Mouse (Mus musculus) cerebellum, adult 9-10 months (tissue): ENCODE data around the gene Zcchc4.
"Not testable (repeated sequence)": the region's sequence is repeated elsewhere in the genome, so short reads cannot be mapped to it uniquely, and the experiment has no call there.

Experiments
- DNase-seq: peaks from one replicate; pipeline ENCODE4 v3.0.0; 2022

Zcchc4 gene

GRCm38 (mm10) chr5:52775237-52775636 is at the start of gene Zcchc4:
Gene Zcchc4 (plus strand): TSS chr5:52775409.
- no peak for DNase-seq

DNA sequence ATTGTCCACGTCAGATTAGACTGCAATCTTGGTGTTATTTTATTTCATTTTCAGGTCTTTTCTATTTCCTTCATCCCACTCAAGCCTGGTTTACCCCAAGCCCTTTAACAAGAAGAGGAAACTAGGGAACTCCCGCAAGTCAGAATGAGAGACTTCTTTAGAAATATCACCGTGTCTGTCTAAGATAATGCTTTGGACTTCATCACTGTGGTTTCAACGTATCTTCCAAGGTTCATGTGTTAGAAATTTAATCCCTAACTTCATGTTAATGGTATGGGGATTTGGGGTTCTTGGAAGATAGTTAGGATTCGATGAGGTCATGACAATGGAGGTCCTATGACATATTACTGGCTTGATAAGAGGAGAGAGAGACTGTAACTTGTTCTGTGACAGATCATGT is 47.5 kb upstream of the Zcchc4 start:
- DNase-seq: no peak

DNA sequence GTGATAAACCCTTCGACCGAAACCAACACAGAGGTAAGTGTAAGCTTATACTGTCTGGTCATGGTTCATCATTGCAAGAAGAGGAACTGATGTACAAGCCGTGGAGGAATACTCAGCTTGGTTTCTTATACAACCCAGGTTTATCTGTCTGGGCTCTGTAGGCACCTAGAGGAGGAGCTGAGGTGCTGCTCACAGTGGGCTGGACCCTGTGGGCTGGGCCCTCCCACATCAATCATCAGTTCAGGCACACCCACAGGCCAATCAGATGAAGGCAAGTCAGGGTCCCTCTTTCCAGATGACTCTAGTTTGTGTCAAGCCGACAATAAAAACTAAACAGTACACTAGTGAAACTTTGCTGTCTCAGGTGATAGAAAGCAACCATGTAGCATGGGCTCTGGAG is 42.4 kb upstream of the Zcchc4 start:
- no peak for DNase-seq

- no peak for DNase-seq
Measured at GRCm38 (mm10) chr5:52736046-52736445, 39.2 kb upstream of the Zcchc4 start.

DNA sequence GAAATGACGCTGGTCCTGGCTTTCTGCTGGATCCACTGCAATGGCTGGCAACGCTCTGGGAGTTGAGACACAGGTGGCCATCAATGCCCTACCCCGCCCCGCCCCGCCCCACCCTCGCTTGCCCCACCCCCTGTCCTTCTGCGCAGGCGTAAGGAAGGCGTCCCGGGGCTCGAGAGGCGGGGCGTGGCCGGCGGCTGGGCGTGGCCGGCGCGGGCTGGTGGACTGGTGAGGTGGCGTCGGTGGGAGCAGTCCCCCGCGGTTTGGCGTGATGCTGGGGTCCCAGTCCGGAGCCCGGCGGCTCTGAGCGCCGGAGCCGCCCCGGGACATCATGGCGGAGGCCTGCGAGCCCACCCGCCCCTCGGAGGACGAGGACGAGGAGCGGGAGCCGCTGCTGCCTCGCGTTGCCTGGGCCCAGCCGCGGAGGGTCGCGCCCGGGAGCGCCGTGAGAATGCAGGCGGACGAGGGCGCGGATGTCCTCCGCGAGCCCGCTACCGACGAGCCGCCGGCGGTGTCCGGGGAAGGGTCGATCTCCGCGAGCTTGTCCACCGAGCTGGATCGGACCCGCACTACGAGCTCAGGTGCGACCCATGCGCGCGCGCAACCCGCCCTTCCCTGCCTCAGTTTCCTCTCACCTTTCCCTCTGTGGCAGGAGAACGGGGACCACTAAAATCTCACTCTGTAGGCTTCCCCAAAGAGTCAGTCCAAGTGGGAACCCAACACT is 33.7 kb upstream of the Zcchc4 start, which contains the start of gene Pi4k2b:
Pi4k2b (plus strand) TSS at position 184 of the 721 bp plus-strand sequence.
- peak; percentile 12 for DNase-seq

DNA sequence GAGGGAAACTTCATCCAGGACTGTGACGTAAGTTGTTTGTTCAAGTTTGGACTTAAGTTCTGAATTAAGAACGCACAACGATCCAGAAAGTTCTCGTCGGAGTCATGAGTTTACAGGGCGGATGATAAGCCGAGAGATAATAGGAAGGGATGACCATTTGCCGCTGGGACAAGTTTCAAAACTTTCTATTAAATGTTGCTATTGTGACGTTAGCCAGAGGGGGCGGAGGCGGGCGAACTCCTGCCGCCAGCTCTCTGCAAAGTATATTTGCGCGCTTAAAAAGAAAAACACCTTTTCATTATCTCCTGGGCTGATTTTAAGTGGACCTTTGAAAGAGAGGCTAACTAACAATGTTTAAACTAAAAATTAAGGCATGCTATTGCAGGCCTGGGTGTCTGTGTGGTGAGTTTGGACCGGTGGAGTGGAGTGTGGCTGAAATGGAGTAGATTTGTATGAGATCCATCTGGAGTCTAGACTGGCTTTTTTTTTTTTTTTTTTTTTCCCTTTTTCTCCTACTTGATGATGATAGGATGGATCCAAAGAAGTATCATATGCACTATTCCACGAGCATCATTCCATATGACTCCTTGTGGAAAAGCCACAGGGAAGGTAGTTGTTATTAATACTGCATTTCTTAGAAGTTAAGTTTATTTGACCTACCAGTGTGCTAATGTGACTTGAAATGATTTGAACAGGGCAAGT is 32.9 kb upstream of the Zcchc4 start:
- DNase-seq: peak; percentile 3

GRCm38 (mm10) chr5:52743231-52743630 is 32.0 kb upstream of the Zcchc4 start:
- no peak for DNase-seq

GRCm38 (mm10) chr5:52746920-52747319 is 28.3 kb upstream of the Zcchc4 start:
- no peak for DNase-seq

DNA sequence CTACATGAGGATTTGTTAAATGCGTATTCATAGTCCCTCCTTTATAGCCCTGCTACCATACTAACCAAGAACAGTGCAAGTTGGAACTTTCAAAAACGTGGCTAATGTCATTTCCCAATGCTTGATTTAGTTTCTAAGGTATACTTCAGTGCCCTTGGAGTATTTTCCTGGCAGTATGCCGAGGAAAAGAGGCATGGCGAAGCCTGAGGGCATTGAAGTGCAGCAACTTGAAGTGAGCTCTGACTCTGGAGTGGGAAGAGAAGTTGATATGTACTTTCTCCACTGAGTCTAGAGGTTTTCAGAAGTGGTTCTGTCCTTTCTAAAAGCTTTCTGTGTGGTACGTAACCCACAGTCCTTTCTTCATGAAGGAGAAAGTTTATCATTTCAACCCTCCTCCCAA is 26.5 kb upstream of the Zcchc4 start:
- DNase-seq: no peak

DNA sequence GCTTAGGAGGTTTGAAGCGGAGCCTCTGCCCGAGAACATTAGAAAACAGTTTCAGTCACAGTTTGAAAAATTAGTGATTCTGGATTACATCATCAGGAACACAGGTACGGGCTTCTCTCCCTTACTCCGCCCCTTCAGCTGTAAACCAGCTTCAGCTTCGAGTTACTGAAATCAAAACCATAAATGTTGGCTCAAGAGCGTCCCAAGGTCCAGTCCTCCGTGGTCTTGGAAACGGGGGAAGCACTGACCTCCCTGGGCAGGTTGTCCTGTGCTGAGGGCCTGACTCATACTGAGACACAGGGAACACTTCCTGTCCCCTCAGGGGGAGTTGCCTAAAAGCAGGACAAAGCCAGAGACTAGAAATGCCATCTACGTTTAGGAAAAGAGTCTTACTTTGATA is 22.1 kb upstream of the Zcchc4 start:
- no peak for DNase-seq

DNA sequence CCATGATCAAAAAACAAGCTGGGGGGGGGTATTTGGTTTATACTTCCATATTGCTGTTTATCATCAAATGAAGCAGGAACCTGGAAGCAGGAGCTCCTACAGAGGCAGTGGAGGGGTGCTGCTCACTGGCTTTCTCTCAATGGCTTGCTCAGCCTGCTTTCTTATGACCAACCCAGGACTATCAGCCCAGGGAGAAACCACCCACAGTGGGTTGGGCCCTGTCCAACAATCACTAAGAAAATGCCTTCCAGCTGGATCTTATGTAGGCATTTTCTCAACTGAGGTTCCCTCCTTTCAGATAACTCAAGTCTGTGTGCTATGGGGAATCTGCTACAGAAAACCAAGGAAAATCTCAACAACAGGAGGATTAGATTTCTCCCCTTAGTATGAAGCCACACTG is 21.0 kb upstream of the Zcchc4 start:
- no peak for DNase-seq

GRCm38 (mm10) chr5:52755337-52755736 is 19.9 kb upstream of the Zcchc4 start:
- DNase-seq: no peak

DNA sequence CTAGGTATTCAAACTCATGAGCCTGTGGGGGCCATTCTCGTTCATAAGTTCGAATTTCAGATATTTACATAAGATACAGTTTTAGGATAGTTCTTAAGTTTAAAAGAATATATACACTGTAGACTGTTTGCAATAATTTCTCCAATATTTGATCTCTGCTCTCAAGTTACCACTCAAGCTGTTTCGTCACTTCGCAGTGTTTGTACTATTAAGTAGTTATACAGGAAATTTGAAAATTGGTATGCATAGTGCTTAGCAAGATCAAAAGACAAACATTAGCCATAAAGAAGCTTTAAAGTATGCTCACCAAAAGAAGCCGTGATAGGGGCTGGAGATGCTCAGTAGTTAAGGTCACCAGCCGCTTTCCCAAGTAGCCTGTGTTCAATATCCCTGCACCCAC is 19.2 kb upstream of the Zcchc4 start:
- DNase-seq: no peak

DNA sequence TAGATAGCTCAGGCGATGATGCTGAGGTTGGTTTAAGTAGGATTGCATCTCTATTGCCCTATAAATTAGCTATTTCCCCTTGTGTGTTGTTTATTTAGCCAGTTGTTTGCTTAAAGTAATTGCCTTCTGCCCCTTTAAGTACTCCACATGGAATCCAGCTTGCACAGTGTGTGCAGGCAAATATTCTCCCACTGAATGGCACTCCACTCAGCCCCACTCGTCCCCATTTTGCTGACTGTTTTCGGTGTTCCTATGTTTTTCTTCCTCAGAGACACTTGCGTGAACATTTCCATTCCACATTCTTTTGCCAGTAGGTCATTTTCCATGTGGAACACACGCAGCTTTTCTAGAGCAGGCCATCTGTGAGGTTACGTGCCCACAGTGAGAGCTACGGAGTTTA is 12.6 kb upstream of the Zcchc4 start:
- no peak for DNase-seq

DNA sequence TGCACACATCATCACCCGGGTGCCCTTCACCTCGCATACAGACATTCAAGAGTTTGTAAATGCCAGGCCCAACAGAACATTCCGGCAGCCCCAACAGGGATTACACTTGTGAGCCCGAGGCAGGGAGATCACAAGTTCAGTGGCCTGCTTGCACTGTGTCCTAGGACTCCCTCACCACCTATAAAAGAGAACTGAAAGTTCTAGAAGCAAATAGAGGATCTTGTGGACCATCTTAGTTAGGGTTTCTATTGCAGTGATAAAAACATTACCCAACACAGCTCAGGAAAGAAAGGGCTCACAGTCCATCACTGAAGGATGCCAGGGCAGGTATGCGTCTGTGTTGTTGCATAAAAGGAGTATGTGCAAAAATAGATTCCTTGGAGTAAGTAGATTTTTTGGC is 942 bp upstream of the Zcchc4 start:
- DNase-seq: no peak

DNA sequence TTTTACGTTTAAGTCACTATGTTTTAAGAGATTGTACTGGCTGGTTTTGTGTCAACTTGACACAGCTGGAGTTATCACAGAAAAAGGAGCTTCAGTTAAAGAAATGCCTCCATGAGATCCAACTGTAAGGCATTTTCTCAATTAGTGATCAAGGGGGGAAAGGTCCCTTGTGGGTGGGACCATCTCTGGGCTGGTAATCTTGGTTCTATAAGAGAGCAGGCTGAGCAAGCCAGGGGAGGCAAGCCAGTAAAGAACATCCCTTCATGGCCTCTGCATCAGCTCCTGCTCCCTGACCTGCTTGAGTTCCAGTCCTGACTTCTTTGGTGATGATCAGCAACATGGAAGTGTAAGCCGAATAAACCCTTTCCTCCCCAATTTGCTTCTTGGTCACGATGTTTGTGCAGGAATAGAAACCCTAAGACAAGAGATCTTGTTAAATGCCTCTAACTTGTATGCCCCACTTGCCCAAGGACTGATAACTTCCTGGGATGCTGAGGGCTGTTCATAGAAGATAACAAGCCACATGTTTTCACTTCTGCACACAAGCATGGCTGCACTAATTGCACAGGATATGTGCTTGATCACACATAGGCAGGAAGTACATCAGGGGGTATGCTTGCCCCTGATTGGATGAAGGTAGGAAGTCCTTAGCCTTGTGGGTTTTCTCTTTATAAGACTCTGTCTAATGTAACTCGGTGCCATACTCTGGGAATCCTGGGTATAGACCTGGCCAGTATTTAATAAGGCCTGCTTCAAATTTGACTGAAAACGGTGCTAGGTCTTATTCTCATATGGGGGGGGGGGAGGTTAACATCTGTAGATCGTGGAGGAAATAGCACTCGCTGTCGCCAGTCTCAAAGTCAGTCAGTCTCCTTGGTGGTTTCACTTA is 1.5 kb downstream of the Zcchc4 start:
- not testable (repeated sequence) for DNase-seq

- peak; percentile 83 for DNase-seq
Measured at GRCm38 (mm10) chr5:52782523-52783250, 7.5 kb downstream of the Zcchc4 start.

- DNase-seq: no peak
Measured at GRCm38 (mm10) chr5:52783251-52783620, 8.0 kb downstream of the Zcchc4 start.

DNA sequence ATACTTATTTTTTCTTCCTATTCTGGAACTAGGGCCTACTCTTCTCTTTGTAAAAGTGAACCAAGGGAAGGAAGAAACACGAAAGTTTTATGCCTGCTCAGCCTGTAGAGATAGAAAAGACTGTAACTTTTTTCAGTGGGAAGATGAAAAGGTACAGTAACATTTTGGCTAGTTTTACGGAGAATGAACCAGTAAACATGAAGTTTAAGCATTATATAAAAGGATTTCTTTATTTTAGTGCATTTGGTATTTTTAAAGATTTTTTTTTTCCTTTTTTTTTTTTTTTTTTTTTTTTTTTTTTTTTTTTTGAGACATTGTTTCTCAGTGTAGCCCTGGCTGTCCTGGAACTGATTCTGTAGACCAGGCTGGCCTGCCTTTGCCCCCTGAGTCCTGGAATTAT is 8.7 kb downstream of the Zcchc4 start:
- DNase-seq: no peak

GRCm38 (mm10) chr5:52786556-52787322 is 11.5 kb downstream of the Zcchc4 start:
- no peak for DNase-seq

GRCm38 (mm10) chr5:52793230-52793629 is 18.0 kb downstream of the Zcchc4 start:
- DNase-seq: no peak

GRCm38 (mm10) chr5:52794109-52794508 is 18.9 kb downstream of the Zcchc4 start:
- no peak for DNase-seq
